Mouse (Mus musculus) bone marrow macrophage, adult 2 months (primary cell): ENCODE measurements around the gene Slc25a53.

Experiments
- CTCF ChIP-seq: IDR thresholded peaks from 2 replicates; pipeline ENCODE4 v1.5.1; 2012; ENCODE audit warnings: low read depth, mild to moderate bottlenecking, low read length, moderate library complexity
- POLR2A ChIP-seq: IDR thresholded peaks from 2 replicates; pipeline ENCODE4 v1.6.1; 2012; ENCODE audit warnings: mild to moderate bottlenecking, low read depth, low read length, borderline replicate concordance

DNA sequence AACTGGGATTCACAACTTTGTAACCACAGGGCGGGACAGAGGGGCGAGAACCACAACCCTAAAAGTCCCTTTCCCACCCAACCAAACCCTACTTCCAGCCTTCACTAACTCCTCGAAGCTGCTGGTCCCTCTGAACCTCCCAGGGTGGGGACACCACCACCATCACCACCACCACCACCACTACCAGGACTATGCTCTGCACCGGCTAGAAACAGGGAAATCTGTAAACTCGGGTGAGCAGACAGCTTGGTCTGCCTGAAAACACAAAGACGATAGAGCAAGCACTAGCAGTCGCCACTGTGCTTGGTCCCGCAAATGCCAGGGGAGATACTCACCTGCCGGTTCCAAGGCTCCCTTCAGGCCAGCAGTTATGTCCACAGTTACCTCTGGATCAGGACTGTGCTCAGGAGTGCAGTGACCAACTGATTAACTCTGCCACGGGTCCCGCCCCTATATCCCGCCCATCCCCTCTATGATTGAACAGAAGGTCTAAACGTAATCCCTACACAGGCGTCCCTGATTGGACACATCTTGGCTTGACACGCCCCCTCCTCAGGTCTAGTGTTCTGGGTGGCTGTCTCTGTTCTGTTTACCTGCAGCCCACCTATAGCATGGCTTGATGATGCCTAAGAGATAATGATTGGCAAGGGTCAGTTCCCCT lies 61.5 kb downstream of the Slc25a53 start, which contains the start of the genes Tmsb15l and Tmsb15b1:
- no peak for TF ChIP-seq CTCF
- TF ChIP-seq POLR2A: no peak
